Mouse (Mus musculus) heart, adult 9 months (tissue): ENCODE results near the gene Dync1i1.
A peak's percentile ranks its signal among the peaks of the same experiment; 100 is the strongest.

ENCODE experiments used
- DNase-seq, 2 experiments: peaks; one replicate each; pipeline ENCODE4 v3.0.0; 2022; ENCODE audit warnings: low spot score in 2 of 2

Dync1i1 gene

DNA sequence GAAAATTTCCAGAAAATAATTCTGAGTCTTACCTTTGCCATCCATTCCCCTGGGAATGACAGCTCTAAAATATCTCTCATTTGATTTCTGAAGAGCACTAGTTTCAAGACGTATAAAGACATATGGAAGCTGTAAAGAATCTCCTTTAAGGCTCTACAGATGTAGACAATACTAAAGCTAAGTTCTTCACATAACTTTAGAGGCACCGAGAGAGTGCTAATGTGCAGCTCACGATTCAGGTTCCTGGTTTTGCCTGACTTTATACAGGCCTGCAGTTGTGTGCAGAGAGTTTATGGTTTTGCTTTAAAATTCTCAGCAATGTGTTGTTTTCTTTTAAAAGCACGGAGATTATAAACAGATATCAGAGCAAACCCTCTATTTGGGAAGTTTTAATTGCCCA, 242.1 kb downstream of the Dync1i1 start:
- no peak for DNase-seq

DNA sequence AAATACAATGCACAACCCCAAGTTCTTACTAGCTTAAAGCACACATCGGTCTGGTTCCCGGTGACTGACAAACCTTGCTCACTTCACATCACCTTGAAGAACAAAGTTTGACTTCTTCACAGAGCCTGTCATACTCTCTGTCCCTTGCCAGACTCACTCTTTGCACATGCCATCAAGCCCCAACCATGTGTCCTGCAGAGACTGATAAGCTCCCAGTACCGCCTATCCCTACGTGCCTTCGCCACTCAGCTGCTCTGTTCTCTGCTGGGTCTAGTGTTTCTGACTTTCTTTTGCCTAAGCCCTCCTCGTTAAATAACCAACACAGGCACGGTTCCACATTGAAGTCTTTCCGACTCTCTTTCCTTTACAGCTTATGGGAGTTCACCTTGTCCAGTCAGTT, 244.2 kb downstream of the Dync1i1 start:
- DNase-seq: no peak

DNA sequence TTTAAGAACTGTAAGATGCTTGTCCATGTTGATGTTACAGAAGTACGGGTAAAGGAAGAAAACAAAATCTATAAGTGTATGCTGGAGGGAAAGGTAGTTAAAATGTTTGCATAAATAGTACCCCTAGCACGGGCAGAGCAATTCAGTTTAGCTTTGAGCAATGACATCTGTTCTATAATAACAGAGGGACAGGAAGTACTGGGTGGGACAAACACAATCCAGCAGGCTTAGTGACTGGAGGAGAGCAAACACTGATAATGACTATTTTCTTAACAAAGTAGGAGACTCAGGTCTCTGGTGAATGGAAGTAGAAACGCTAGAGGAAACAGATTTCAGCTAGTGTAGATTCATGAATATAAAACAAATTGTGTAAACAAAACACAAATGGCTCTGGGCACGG, 250.8 kb downstream of the Dync1i1 start:
- no peak for DNase-seq

DNA sequence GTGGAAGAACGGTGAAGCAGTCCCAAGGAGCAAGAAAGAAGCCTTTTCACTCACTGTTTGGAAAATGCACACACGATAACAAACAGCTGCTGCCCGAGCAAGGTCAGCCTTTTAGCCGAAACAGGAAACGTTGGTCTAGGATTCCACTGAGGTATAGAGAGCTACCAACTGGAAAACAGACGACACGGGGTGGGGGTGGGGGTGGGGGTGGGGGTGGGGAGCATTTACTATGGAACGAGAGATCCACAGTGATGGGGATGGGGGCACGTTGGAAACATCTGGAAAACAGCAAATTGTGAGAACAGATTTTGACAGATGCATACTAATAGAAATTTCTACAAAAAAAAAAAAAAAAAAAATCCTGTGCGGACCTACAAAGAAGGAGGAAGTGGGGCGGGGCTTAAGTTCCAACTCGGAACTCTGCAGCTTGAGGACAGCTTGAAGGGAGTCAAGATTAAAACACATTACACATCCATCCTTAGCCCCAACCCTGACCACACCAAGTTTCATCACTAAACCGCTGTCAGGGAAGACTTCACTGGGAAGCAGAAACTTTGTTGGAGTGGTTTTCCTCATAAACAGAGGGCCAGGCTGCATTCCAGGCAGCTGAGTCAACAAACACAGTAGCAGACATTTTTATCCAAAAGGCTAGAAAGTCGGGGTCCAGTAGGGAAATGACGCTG, 251.9 kb downstream of the Dync1i1 start:
- peak; percentile 24 to 42 for DNase-seq

DNA sequence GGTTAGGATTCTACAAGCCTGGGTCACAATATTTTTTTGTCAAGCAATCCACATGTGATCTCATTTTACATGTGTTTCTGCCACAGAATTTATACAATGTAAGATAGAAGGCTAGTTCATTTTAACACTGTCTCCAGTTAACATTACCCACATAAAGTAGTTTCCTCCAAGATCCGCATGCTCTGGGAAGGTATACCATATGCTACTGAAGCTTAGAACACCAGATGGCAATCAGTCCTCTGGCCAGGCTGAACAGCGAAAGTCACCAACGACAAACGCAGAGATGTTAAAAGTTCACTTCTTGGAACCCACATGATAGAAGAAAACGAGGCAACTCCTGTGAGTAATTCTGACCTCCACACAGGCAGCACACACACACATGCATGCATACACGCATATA, 265.8 kb downstream of the Dync1i1 start:
- DNase-seq: no peak

DNA sequence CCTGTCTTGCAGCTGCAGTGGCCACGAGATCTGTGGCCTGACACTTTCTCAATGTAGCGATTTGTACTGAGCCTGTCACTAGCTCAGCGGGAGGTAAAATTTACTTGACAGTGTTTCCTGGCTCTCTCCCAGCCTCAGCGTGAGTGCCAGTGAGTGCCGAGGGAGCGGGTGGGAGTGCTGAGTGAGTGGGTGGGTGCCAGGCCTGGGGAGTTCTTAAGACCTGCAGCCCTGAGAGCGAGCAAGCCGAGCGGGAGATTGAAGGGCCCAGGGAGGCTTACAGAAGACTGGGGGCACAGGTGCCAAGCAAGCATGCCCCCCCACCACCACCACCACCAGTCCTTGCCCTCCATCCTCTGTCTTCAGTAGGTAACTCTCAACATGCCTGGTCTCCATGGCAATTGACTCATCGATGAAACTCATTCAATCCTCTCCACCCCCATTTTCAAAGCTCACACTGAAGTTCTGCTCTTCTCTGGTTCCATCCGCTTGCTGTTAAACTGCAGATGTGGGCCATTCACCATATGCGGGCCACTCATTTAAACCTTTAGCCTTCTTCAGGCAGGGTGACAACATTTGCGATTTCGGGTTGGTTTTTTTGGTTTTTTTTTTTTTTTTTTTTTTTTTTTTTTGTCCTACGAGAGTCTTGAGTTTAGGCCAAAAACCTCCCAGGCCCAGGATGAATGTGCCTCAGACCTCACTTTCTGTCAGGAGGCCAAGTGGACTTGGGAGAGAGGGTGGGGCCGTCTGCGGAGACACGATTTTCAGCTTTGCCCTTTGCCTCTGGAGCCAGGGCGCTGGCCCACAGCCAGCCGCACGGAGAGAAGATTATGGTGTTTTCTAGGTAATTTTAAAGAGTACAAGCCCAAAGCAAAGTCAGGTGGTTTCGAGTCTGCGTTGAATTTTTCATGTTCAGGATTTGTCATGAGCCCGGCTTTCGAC, 266.6 kb downstream of the Dync1i1 start:
- DNase-seq: peak; percentile 20 to 33

DNA sequence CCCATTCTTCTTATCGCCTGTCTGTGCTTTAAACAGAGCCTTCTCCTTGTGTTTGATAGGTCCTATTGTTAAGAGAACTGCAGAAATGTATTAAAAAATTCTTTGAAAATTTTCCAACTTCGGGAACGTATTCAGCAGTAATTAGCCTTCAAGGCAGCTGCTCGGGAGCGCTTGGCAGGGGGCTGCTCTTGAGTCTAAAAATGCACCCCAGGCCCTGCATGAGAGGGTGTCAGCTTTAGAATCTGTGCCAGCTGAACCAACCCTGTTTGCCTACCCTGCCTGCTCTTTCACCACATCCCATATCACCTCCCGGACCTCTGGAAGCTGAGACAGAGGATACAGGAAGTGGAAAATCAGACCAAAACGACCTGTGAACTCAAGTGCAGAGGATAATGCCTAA, 267.6 kb downstream of the Dync1i1 start:
- no peak for DNase-seq

DNA sequence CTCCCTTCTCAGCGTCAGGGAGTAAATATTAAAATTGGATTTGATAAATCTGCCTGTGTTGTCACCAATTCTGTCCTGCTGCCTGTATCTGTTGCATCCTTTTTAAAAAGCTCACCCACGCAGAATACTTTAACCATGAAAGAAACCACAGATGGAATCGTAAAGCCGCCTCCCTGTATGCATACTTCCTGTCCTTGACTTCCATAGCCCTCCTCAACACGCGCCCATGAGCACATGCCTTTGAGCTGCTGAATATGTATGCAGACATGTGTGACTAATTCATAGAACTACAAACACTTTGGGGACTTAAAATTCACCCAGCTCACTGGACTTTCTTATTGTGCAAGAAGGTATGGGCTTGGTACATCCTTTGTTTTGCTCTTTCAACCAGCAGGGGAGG, 272.1 kb downstream of the Dync1i1 start:
- DNase-seq: no peak

DNA sequence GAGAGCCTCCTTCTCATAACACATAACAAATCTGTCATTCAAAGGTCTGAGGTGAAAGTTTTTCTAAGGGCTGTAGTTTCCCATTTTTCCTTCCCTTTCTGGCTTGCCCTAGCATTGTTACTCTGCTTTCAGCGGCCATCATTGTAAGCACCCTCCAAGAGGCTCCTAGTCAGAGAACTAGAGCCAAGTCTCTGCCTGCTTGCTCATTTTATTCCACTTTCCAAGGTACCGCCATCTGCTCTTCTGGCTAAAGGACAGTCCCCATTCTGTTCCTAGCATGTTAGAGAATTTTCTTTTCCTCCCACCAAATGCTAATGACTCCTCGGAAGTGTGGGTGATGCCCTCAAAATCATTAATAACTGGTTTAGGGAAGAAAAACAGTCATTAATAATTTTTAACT, 276.6 kb downstream of the Dync1i1 start:
- DNase-seq: no peak

DNA sequence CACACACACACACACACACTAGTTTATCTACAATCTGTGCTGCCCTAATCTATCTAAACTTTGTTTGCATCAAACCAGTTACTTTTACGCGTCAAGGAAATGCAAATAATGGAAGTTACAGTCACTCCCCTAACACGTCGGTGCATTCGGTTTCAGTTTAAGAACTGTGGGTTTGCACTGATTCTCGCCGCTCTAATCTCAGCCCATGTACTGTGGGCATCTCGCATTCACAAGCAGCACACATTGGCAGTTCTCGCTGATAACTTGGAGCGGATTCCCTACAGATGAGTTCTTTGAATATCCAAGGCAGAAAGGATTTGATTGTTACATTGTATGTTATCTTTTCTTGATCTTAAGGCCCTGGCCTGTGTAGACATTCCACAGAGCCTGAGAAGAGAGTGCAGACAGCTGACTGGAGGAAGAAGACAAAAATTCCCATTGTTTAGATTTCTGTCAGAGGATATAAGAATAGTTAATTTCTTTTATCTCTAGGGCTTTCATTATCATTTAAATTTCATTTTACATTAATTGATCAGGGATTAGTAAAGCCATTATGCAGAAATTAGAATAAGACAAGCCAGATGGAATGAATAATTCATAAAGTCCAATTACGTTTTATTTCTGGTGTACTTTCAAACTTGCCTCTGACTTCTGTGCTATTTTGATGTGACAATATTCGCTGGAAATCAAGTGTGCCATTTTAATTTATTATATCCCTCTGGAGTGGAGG, 279.5 kb downstream of the Dync1i1 start:
- no peak for DNase-seq

DNA sequence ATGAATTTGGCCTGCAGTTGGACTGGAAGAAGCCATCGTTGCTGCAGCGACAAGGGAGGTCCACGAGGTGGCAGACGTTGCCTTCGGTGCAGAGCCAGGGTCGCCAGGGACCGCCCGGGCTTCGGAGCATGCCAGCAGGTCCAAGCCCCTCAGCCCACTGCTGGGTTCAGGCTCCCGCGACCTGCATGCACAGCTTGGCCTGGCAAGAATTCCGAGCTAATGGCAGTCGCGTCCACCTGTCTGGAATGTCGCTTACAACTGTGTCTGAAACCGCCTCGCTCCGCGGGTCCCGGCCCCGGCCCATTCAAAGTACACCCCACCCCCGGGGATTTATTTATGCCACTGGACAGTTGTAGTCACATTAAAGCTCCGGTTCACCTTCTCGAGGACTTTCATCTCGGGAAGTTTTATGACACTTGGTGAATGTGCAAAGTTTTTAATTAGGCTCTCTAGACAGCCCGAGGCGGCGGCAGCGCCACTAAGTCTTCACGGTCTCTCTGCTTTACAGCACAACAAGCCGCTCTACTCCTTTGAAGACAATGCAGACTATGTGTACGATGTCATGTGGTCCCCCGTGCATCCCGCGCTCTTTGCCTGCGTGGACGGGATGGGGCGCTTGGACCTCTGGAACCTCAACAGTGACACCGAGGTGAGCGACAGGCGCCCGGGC, 280.5 kb downstream of the Dync1i1 start:
- DNase-seq: peak; percentile 41 to 61

DNA sequence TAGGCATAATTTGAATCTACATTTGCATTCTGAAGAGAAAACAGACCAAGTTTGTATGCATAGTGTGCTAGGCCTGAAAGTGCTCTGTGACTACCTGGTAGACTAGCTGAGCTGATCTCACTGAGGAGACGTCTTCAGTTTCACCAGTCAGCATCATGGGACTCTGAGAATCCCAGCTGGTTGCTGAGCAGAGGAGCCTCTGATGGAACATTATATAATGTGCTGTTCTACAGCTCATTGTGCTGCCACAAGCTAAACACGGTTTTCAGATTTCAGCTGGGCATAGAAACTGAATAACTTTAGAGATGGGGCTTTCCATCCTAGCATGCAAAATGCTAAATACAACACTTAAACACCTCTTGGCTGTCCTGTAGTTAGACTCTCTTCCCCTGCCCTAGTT, 285.9 kb downstream of the Dync1i1 start:
- no peak for DNase-seq

DNA sequence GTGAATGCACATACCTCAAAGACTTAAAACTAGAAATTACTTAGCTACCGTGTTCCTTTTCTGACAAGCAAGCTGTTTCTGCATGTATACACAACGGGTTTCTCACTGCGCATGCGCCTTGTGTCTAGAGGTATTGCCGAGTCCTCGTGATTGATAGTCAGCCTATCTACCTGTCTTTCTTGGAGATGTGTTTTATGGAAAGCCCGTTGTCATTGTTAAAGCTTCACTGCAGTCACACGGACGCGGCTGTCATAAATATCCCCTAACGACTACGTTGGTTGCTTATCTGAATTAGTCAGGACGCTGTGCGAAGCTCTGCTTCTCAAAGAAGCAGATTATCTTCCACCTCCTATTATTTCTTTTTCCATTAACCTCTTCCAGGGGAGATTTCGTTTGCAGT, 290.2 kb downstream of the Dync1i1 start:
- DNase-seq: no peak

DNA sequence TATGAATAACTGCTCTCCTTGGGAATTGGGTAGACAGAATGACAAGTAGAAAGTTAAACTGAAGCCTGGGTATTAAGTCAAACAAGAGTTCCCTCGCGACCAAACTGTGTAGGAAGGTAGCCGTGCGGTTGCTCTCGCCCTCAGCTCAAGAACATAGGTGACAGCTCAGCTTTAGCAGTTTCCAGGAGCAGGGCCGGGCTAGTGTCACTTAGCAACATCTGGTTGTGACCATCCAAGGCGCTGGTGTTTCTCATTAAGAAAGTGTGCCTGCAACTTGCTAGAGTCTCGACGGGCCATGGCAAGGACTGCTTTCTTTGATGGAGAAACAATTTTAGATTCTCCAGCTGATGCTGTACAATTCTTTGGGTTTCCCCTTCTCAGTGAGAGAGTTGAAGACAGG, 291.5 kb downstream of the Dync1i1 start:
- DNase-seq: no peak

DNA sequence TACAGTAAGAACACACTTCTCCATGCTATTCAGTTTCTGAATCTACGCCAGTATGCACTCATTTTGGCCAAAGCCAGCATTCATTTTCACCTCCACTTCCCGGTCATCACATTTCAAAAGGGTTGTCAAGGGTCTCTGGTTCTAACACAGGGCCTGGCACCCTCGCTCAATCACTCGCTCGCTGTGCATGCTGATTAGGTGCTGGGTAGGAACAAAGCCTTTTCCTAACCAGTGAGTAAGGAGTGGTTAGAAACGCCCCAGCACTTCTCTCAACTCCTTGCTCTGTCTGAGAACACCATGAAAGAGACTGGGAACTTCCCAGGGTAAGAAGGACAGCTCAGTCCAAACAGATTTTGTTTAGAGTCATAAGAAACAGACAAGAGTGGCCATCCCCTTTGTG, 298.5 kb downstream of the Dync1i1 start:
- no peak for DNase-seq

DNA sequence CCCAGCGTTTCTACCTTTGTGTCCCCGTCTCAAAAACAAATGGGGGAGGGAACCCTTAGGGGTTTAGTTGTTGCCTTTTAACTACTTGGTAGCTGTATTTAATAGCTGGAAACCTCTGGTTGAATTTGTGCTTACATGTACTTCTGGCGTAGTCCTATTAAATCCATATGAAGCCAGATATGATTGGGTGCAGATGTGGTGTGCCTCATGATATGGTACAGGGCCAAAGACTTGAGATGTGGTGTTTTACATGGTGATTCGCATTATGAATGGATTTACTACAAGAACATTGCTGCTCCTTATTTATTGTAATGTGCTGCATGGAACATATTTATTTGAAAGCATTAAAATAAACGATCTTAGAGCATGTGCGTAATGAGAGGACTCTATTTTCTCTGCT, 302.2 kb downstream of the Dync1i1 start:
- no peak for DNase-seq

DNA sequence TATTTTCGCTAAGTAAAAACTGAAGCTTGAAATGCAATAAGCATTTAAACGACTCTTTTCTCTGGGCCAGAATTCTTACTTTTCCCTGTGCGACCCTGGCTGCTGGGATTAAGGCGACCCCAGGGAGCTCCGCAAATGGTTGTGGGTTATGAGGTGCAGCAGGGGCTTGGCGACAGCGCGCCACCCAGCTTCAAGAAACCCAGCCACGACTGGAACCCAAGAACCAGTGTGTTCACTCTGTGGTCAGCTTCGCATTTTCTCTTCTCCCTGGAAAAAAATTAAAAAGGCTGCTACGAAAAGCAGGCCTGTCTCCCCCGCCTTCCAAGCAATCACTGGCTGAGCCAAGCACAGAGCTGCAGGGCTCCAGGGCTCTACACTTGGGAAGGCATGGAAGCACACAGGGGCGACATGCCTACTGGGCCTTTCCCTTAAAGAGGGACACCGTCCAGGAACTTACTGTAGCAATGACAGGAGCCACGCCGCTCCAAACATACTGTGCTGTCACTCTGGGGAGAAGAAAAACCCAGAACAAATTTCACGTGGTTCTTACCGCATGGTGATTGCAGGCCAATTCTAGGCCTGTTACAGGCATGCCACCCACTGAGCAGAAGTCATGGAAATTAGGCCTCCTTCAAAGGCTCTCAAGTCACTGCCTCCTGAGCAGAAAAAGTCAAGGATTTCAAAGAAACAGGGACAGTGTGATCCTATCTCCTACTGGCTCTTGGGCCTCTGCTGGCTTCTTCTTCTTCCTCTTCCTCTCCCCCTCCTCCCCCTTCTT, 313.5 kb downstream of the Dync1i1 start:
- no peak for DNase-seq

DNA sequence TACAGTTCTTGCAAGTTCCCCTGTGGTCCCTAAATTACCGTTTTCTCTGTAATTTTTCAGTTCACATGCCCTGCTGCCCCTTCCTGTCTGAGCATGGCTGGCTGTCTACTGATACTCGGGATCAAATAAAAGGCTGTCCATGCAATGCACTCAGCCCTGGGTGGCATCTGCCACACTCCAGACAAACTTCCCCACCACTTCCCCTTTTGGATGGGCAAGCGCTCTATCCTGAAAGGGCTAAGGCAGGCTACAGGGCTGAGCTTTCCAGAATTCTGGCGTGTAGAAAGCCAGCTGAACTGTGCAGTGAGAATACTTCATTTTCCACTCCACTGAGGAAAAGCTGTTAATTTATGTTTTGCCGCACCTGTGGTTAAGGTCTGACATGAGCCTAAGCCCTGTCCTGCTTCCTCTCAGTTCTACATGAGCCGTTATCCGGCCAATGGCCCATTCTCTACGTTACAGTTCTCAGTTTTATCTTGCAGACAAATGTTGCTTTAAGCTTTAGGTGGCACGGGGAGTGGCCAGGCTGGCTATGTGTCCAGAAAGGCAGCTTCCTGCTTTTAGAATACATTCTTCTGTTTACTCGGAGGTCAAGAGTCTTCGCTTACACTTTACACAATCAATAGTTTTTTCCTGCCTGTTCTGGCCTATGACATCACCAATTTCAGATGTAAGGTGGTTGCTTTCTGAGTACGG, 321.4 kb downstream of the Dync1i1 start:
- DNase-seq: no peak

DNA sequence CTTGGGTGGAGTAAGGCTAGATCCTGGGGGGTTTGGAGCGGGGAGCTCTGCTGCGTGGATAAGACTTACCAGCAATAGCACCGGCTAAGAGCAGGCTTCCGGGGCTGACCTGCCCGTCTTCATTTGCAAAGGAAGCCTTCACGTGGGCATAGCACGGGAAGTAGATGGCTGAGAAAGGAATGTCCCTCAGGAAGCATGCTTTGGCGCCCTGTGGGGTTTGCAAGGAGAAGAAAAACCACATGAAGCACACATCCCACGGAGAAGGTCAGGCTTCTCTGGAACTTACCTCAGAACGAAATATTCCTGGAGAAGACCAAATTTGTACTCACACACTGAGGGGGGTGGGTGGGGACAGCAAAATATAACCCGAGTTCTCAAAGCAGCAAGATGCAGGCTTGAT, 327.3 kb downstream of the Dync1i1 start:
- no peak for DNase-seq

DNA sequence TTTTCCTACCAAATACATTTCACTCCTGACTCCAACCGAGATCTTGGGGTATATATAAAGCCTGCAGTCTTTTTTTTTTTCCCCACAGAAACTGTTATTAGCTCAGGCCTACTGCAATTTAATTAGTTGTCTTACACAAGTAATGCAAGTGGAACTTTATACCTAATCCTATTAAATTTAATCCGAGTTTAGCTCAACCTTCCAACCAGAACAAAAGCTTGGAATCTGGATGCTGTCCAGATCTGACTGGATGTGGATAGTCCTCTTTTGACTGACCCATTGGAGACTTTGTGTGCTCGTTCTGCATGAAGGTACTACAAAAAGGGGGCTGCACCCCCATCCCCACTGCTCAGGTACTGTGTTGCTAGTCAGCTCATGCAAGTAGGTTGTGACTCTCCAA, 328.5 kb downstream of the Dync1i1 start:
- DNase-seq: no peak

DNA sequence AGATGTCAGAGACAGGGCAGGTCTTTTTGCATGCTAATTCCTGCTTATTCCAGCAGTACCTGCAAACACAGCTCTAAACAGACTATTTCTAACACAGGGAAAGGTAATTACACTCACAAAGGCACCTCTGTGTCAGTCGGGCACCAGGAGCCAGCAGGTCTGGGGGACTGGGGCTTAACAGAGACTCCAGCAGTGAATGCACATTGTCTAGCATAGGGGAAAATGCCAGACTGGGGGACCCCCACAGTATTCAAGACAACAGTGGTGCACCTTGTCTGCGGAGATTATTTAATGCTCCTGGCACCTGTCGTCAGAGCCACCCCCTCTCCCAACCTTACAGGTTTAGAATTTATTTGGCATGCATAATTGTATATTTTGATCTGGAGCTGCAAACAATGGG, 333.1 kb downstream of the Dync1i1 start:
- no peak for DNase-seq
